Mouse (Mus musculus): ENCODE measurements around the gene Pla2g12a.

The Pla2g12a gene

GRCm38 (mm10) chr3:129878405-129879021, at the start of gene Pla2g12a:
Gene Pla2g12a, plus strand, starts transcription at chr3:129878606.
- DNase-seq: peak; percentile 88 to 92

GRCm38 (mm10) chr3:129830626-129831025, 47.8 kb upstream of the Pla2g12a start:
- peak; percentile 63 to 70 for DNase-seq

- peak; percentile 91 to 93 for DNase-seq
These were observed 47.3 kb upstream of the Pla2g12a start, which contains the start of gene Gar1 for GRCm38 (mm10) chr3:129831035-129831568. Gene Gar1, minus strand, starts transcription at chr3:129831396.

- DNase-seq: no peak
These were observed 42.9 kb upstream of the Pla2g12a start, which contains the start of gene Cfi for GRCm38 (mm10) chr3:129835388-129835934. Gene Cfi, plus strand, starts transcription at chr3:129835884.

- no peak for DNase-seq
These were observed 42.2 kb upstream of the Pla2g12a start for GRCm38 (mm10) chr3:129836051-129836697.

GRCm38 (mm10) chr3:129836965-129837364, 41.4 kb upstream of the Pla2g12a start:
- DNase-seq: no peak

- no peak for DNase-seq
These were observed 40.4 kb upstream of the Pla2g12a start for GRCm38 (mm10) chr3:129838017-129838416.

GRCm38 (mm10) chr3:129845868-129846267, 32.5 kb upstream of the Pla2g12a start:
- no peak for DNase-seq

- DNase-seq: no peak
These were observed 31.6 kb upstream of the Pla2g12a start for GRCm38 (mm10) chr3:129846846-129847245.

GRCm38 (mm10) chr3:129862592-129862991, 15.8 kb upstream of the Pla2g12a start:
- DNase-seq: no peak

- peak; percentile 50 to 54 for DNase-seq
These were observed 14.7 kb upstream of the Pla2g12a start for GRCm38 (mm10) chr3:129863698-129864097.

GRCm38 (mm10) chr3:129877327-129877726, 1.1 kb upstream of the Pla2g12a start:
- no peak for DNase-seq

GRCm38 (mm10) chr3:129879131-129879757, 838 bp downstream of the Pla2g12a start:
- peak in 1 of 2 experiments; percentile 40 for DNase-seq

GRCm38 (mm10) chr3:129879913-129880312, 1.5 kb downstream of the Pla2g12a start:
- no peak for DNase-seq

GRCm38 (mm10) chr3:129880925-129881593, 2.7 kb downstream of the Pla2g12a start:
- DNase-seq: peak; percentile 35 to 53

GRCm38 (mm10) chr3:129885577-129885976, 7.2 kb downstream of the Pla2g12a start:
- no peak for DNase-seq

GRCm38 (mm10) chr3:129886430-129886829, 8.0 kb downstream of the Pla2g12a start:
- DNase-seq: no peak

- no peak for DNase-seq
These were observed 9.5 kb downstream of the Pla2g12a start for GRCm38 (mm10) chr3:129887779-129888517.

GRCm38 (mm10) chr3:129892003-129892402, 13.6 kb downstream of the Pla2g12a start:
- no peak for DNase-seq

- DNase-seq: no peak
These were observed 14.7 kb downstream of the Pla2g12a start for GRCm38 (mm10) chr3:129893143-129893542.

- DNase-seq: no peak
These were observed 18.2 kb downstream of the Pla2g12a start for GRCm38 (mm10) chr3:129896591-129896990.

- DNase-seq: peak in 1 of 2 experiments; percentile 22
These were observed 20.5 kb downstream of the Pla2g12a start for GRCm38 (mm10) chr3:129898886-129899285.

Data from thymus, postnatal 36 days (tissue).